Mouse (Mus musculus) spleen, postnatal 4 days (tissue): ENCODE results near the gene Lyl1.
A peak's percentile ranks its signal among the peaks of the same experiment; 100 is the strongest.

Source experiments
- DNase-seq, 2 experiments: peaks; one replicate each; pipeline ENCODE4 v3.0.0; 2022; ENCODE audit warnings: low spot score in 2 of 2

Lyl1 gene

GRCm38 (mm10) chr8:84703466-84704249 is 2.4 kb downstream of the Lyl1 start:
- DNase-seq: peak; percentile 54 to 83

GRCm38 (mm10) chr8:84704356-84704755 is 3.1 kb downstream of the Lyl1 start:
- peak; percentile 86 to 96 for DNase-seq

GRCm38 (mm10) chr8:84704867-84705831 is 3.9 kb downstream of the Lyl1 start:
- peak; percentile 79 to 90 for DNase-seq

GRCm38 (mm10) chr8:84705960-84706359 is 4.7 kb downstream of the Lyl1 start:
- no peak for DNase-seq

DNA sequence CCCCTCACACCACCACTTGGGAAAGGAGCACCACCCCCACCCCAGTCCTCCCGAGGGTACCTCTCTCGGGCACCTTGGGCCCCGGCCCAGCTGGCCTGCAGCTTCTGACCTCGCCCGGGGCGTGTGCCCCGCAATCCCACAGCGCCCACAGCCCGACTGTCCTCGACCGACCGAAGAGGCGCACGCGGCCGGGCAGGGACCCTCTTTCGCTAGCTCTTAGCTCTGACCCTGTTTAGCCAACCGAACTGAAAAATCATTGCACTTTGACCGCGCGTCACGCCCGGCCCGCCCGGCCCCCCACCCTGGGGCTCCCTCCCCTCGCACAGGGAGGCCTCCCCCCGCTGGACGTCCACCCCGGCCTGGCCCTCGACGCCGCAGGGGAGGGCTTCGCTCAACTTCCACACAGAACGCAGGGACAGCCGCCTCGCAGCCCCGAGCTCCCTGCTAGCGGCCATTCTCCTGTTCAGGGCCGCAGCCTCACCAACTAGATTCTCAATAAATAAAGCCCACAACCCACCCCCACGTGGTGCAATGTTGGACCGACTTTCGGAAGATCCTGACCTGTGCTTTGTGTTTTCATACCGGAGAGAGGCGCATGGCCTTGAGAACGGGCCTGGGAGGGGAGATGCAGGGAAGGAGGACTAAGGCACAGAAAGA is 5.5 kb downstream of the Lyl1 start:
- peak; percentile 56 to 80 for DNase-seq

DNA sequence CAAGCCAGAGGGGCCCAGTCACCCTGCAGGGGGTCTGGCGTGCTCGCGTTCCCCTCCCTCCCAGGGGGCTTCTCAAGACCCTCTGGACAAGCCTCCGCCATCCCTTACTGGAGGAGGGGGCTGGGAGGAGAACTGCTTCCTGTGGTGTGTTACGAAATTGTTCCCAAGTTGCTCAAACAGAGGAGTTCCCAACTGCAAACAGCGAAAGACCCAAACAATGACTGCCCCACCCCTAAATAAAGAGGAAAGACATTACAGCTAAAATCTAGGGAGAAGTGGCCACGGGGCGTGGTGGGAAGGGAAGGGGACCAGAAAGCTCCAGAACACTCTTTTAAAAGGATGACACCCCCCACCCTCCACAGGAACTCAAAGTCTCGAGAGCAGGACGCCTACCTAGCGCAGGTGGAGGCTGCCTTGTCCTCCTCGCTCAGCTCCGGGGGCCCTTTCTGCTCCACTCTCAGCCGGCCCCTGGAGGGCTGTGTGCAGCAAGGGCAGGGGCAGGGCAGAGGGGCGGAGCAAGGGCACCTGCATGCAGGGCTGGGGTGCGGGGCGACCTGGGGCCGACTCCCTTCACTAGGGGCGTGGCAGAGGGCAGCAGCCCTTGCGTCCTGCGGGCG is 6.1 kb downstream of the Lyl1 start:
- peak; percentile 84 to 90 for DNase-seq

GRCm38 (mm10) chr8:84708071-84708541 is 6.8 kb downstream of the Lyl1 start:
- DNase-seq: peak in 1 of 2 experiments; percentile 74

- peak; percentile 91 to 96 for DNase-seq
These were observed 7.7 kb downstream of the Lyl1 start for GRCm38 (mm10) chr8:84708774-84709475.

- no peak for DNase-seq
These were observed 8.7 kb downstream of the Lyl1 start for GRCm38 (mm10) chr8:84709931-84710330.

- no peak for DNase-seq
These were observed 10.1 kb downstream of the Lyl1 start for GRCm38 (mm10) chr8:84711312-84711711.

GRCm38 (mm10) chr8:84711933-84712758 is 10.9 kb downstream of the Lyl1 start:
- no peak for DNase-seq

DNA sequence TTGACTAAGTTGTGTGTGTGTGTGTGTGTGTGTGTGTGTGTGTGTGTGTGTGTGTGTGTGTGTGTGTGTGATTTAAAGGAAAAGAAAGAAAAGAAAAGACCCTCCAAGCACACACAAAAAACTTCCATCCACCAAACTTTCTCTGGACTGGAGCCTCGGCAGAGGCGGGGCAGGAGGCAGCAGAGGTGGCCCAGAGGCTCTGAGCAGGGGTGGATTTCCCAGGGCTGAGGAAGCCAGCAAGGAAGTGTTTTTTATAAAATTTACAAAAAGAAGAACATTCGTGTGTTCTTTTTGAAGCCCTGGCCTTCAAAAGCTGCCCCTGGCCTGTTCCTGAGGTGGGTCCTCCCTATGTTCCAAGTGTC is 11.5 kb downstream of the Lyl1 start:
- DNase-seq: no peak

DNA sequence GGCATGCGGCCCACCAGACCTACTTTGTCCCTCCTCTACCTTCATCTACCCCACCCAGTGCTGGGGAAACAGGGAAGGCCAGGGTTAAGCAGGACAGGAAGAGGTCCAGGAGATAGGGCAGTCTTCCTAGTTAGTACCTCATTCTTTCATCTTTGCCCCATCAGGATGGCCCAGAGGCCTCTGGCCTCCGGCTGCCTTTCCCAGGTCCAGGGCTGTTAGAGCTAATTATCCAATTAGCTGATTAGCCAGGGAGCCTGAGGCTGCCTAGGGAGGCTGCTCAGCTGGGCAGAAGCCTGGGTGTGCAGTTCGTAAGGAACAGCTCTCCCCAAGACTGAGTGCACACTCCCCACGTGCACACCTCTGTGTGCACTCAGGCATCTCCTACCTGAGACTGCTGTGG is 12.1 kb downstream of the Lyl1 start:
- DNase-seq: no peak

- no peak for DNase-seq
These were observed 12.9 kb downstream of the Lyl1 start for GRCm38 (mm10) chr8:84714161-84714560.

DNA sequence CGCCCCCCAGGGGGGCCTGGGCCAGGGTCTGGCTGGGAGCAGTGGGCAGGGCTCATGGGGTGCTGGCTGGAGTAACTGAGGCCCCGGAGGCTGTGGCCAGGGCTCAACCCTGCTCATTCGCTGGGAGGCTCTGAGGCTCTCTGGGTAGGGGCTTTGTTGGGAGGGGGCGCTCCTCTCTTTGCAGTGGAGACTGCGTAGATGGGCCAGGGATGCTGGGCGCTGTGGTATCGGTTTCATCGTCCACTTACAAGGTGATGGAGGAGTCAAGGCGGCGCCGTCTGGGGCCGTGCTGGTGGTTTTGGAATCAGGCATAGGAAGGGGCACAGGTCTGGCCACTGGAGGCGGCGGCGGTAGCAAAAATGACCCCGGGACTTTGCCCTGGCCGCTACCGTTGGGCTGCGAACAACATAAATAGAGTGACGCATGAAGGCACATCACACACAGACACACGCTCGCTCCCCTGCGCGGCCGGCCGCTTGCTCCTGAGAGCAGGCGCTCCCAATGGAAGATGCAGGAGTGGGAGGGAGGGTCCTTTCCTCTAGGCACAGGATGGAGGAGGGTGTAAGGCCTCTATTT is 14.7 kb downstream of the Lyl1 start:
- DNase-seq: no peak

- DNase-seq: no peak
These were observed 15.5 kb downstream of the Lyl1 start for GRCm38 (mm10) chr8:84716790-84717189.

- DNase-seq: no peak
These were observed 17.2 kb downstream of the Lyl1 start for GRCm38 (mm10) chr8:84718476-84718875.

GRCm38 (mm10) chr8:84718959-84719690 is 17.9 kb downstream of the Lyl1 start:
- DNase-seq: no peak

- DNase-seq: peak in 1 of 2 experiments; percentile 74
These were observed 21.2 kb downstream of the Lyl1 start for GRCm38 (mm10) chr8:84722530-84722849.
